Mouse (Mus musculus): ENCODE data around the gene Phf21a.

Gene Phf21a

GRCm38 (mm10) chr2:92360893-92361292 is 268.0 kb downstream of the Phf21a start:
- DNase-seq (ENCODE audit: low spot score in 2 of 2), result no peak

GRCm38 (mm10) chr2:92361795-92362194 is 268.9 kb downstream of the Phf21a start:
- no peak for DNase-seq (ENCODE audit: low spot score in 2 of 2)

GRCm38 (mm10) chr2:92362571-92363228 is 269.8 kb downstream of the Phf21a start:
- no peak for DNase-seq (ENCODE audit: low spot score in 2 of 2)

- DNase-seq (ENCODE audit: low spot score in 2 of 2), result no peak
These were observed 271.2 kb downstream of the Phf21a start for GRCm38 (mm10) chr2:92364086-92364485.

- no peak for DNase-seq (ENCODE audit: low spot score in 2 of 2)
These were observed 272.7 kb downstream of the Phf21a start for GRCm38 (mm10) chr2:92365568-92365967.

GRCm38 (mm10) chr2:92367383-92368029 is 274.6 kb downstream of the Phf21a start:
- DNase-seq (ENCODE audit: low spot score in 2 of 2), result no peak

- no peak for DNase-seq (ENCODE audit: low spot score in 2 of 2)
These were observed 277.5 kb downstream of the Phf21a start for GRCm38 (mm10) chr2:92370375-92370774.

- no peak for DNase-seq (ENCODE audit: low spot score in 2 of 2)
These were observed 278.2 kb downstream of the Phf21a start for GRCm38 (mm10) chr2:92370821-92371805.

- DNase-seq (ENCODE audit: low spot score in 2 of 2), result no peak
These were observed 279.2 kb downstream of the Phf21a start for GRCm38 (mm10) chr2:92371971-92372690.

GRCm38 (mm10) chr2:92372767-92373436 is 280.0 kb downstream of the Phf21a start:
- no peak for DNase-seq (ENCODE audit: low spot score in 2 of 2)

- DNase-seq (ENCODE audit: low spot score in 2 of 2), result no peak
These were observed 280.5 kb downstream of the Phf21a start for GRCm38 (mm10) chr2:92373437-92373813.

- DNase-seq (ENCODE audit: low spot score in 2 of 2), result no peak
These were observed 281.6 kb downstream of the Phf21a start, which contains the start of the genes Pex16 and Large2 for GRCm38 (mm10) chr2:92374514-92374913. TSS of gene Pex16 (plus strand) at chr2:92374676. TSS of gene Large2 (minus strand) at chr2:92374869.

GRCm38 (mm10) chr2:92375099-92375623 is 282.2 kb downstream of the Phf21a start:
- peak; percentile 78 to 85 for DNase-seq (ENCODE audit: low spot score in 2 of 2)

GRCm38 (mm10) chr2:92375788-92376187 is 282.9 kb downstream of the Phf21a start:
- DNase-seq (ENCODE audit: low spot score in 2 of 2), result no peak

- no peak for DNase-seq (ENCODE audit: low spot score in 2 of 2)
These were observed 283.4 kb downstream of the Phf21a start for GRCm38 (mm10) chr2:92376300-92376699.

- DNase-seq (ENCODE audit: low spot score in 2 of 2), result no peak
These were observed 284.4 kb downstream of the Phf21a start for GRCm38 (mm10) chr2:92377320-92377719.

GRCm38 (mm10) chr2:92379783-92380494 is 287.0 kb downstream of the Phf21a start:
- no peak for DNase-seq (ENCODE audit: low spot score in 2 of 2)

- DNase-seq (ENCODE audit: low spot score in 2 of 2), result no peak
These were observed 287.7 kb downstream of the Phf21a start for GRCm38 (mm10) chr2:92380495-92381050.

- no peak for DNase-seq (ENCODE audit: low spot score in 2 of 2)
These were observed 288.2 kb downstream of the Phf21a start for GRCm38 (mm10) chr2:92381161-92381560.

All from frontal cortex, postnatal 25 days (tissue).